Mouse (Mus musculus) embryonic fibroblast, embryonic 13.5 days (primary cell): ENCODE measurements around the gene Fam243. TPM values are rescaled to one million over a fixed set of nuclear protein-coding genes. Genes with fewer than 3 reads are reported as not detected.

Experiments
- H3K27ac ChIP-seq: 2 replicates; pipeline ENCODE4 v1.5.1; 2012; ENCODE audit warnings: low read length, control low read depth, inconsistent platforms; ENCODE audit not compliant: insufficient read depth
- H3K4me1 ChIP-seq: 2 replicates; pipeline ENCODE4 v1.6.1; 2011; ENCODE audit warnings: low read length; ENCODE audit not compliant: control insufficient read depth, insufficient read depth
- H3K4me3 ChIP-seq: 2 replicates; pipeline ENCODE4 v1.5.1; 2011; ENCODE audit warnings: mild to moderate bottlenecking, control low read depth, low read length; ENCODE audit not compliant: insufficient read depth
- CTCF ChIP-seq: IDR thresholded peaks from 2 replicates; pipeline ENCODE4 v1.5.1; 2011; ENCODE audit warnings: mild to moderate bottlenecking, control low read depth, low read length, moderate library complexity, borderline replicate concordance; ENCODE audit not compliant: insufficient read depth
- POLR2A ChIP-seq: IDR thresholded peaks from 2 replicates; pipeline ENCODE4 v1.6.1; 2011; ENCODE audit warnings: low read depth, mild to moderate bottlenecking, control low read depth, low read length, moderate library complexity
- polyA plus RNA-seq: library from polyadenylated mRNA; stranded (reverse); fragments of >200 nt; gene quantifications from 2 replicates; pipeline ENCODE4 v1.2.4, GENCODE M21; 2011; ENCODE audit warnings: low read depth; ENCODE audit not compliant: missing spikeins, insufficient read length

The Fam243 gene
- not detected in 2 replicates for polyA plus RNA-seq

GRCm38 (mm10) chr16:92321341-92321740, at the start of gene Fam243:
Fam243 (minus strand) TSS chr16:92321441.
- H3K4me3 ChIP-seq, result no peak within 1 kb of the TSS
- H3K27ac ChIP-seq, result no peak within 1 kb of the TSS
- no peaks in the 10 kb centered on the region for H3K4me1 ChIP-seq
- TF ChIP-seq POLR2A, result no peak
- no peak for TF ChIP-seq CTCF

GRCm38 (mm10) chr16:92369260-92369659, 48.0 kb upstream of the Fam243 start:
- no peak overlapping the region for H3K27ac ChIP-seq
- no peak overlapping the region for H3K4me3 ChIP-seq
- TF ChIP-seq CTCF, result no peak
- H3K4me1 ChIP-seq, result peaks cover 2% of the 10 kb centered on the region

DNA sequence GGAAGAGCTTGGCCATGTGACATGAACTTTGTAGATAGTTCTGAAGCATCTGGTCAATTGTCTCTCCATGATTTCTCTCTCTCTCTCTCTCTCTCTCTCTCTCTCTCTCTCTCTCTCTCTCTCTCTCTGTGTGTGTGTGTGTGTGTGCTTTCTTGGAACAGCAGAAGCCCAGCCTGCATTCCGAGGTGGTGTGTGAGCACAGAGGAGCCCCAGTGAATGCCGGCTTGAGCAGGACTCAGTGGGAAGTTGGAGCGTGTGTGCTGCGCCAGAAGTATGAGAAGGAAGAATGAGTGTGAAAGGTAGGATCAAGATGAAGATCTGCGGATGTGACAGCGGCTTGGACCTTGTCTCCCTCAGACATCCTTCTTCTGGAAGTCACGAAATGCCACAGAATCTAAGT, 44.2 kb upstream of the Fam243 start:
- TF ChIP-seq POLR2A (no peak), CTCF (no peak)
- Histone ChIP-seq H3K4me1 (peaks cover 2% of the 10 kb centered on the region), H3K4me3 (no peak overlapping the region), H3K27ac (no peak overlapping the region)

DNA sequence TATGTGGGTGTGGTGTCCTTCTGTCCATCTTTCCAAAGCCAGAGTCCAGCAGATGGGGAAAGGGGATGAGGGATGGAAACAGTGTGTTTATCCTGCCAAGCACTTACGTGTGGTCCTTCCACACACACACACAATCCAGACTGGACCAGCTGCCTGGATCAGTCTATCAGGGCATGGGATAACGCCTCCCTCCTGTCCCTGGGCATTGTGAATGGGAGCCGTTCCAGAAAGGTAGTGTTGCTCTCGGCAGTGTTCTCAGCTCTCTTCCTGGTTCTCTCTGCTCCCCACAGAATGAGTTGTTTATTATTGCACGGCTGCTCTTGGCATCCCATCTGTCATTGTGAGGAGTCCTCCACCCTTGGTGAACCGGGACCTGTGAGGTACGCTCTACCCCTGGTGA, 39.5 kb upstream of the Fam243 start:
- Histone ChIP-seq H3K27ac (no peak overlapping the region), H3K4me3 (no peak overlapping the region), H3K4me1 (no peaks in the 10 kb centered on the region; the same call in 1 of the 2 replicates)
- TF ChIP-seq CTCF (no peak), POLR2A (no peak)

- H3K4me1 ChIP-seq, result no peaks in the 10 kb centered on the region
- TF ChIP-seq CTCF (no peak), POLR2A (no peak)
- no peak within 1 kb of the TSS for H3K27ac ChIP-seq
- no peak within 1 kb of the TSS for H3K4me3 ChIP-seq
Measured at GRCm38 (mm10) chr16:92359229-92359628, 38.0 kb upstream of the Fam243 start, which contains the start of gene Kcne1. Kcne1 (minus strand) TSS chr16:92359468.

DNA sequence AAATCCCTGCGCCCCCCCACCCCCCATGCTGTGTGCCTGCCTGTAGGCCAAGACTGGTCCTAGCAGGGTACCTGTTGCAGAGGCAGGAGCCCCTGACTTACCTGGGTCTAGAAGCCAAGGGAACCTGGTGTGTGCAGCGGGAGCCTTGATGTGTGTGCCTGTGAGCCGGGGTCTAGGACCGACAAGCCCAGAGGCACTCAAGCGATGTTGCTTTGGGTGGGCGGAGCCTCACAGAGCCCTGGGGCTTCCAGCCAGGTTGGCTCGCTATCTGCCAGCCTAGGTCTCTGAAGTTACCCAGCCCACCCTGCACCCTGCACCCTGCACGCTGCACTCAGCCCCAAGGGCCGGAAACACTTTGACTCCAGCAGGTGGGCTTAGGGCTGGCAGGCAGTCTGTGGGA, 37.5 kb upstream of the Fam243 start:
- Histone ChIP-seq H3K4me1 (no peaks in the 10 kb centered on the region), H3K27ac (no peak overlapping the region), H3K4me3 (no peak overlapping the region)
- no peak for TF ChIP-seq CTCF
- no peak for TF ChIP-seq POLR2A

GRCm38 (mm10) chr16:92357566-92357965, 36.3 kb upstream of the Fam243 start:
- no peaks in the 10 kb centered on the region for H3K4me1 ChIP-seq
- H3K27ac ChIP-seq, result no peak overlapping the region
- H3K4me3 ChIP-seq, result no peak overlapping the region
- no peak for TF ChIP-seq CTCF
- TF ChIP-seq POLR2A, result no peak

DNA sequence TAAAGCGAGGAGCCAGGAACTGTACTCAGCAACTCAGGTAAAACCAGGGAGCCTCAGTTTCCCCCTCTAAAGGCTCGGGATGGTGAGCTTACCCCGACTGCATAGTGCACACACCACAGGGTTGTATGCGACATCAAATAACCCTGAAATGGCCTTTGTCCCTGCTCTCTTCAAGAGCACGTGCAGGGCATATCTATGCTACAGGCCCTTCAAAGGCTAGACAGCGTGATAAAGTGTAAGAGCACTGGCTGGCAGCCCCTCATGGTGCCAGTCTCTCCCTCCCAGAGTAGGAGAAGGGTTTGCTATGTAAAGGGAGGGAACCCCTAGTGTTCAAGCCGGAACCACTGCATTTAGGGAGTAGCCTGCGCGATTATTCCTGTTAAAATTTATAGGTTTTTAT, 35.8 kb upstream of the Fam243 start:
- Histone ChIP-seq H3K4me1 (no peaks in the 10 kb centered on the region), H3K4me3 (no peak overlapping the region), H3K27ac (no peak overlapping the region)
- no peak for TF ChIP-seq POLR2A

- TF ChIP-seq POLR2A (no peak), CTCF (no peak)
- Histone ChIP-seq H3K4me3 (no peak overlapping the region), H3K27ac (no peak overlapping the region), H3K4me1 (no peaks in the 10 kb centered on the region)
Measured at GRCm38 (mm10) chr16:92355982-92356381, 34.7 kb upstream of the Fam243 start.

DNA sequence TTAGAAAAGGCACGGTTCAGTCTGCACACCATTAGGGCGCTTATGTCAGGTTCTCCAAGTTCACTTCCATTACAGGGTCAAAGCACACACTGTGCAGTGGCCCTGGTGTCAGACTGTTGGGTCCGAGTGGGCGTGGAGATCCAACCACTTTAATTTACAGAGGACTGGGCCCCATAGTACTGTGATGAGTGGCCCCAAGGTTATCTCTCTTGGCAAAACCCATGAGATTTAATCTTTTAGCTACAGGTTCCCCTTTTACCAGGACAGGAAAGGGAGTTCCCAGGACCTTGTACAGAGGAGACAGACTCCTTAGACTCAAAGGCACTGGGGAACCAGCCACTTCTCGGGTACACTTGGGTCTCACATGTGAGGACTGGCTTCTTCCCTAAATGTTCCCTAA, 34.1 kb upstream of the Fam243 start:
- Histone ChIP-seq H3K4me1 (no peaks in the 10 kb centered on the region), H3K4me3 (no peak overlapping the region), H3K27ac (no peak overlapping the region)
- no peak for TF ChIP-seq CTCF
- no peak for TF ChIP-seq POLR2A

DNA sequence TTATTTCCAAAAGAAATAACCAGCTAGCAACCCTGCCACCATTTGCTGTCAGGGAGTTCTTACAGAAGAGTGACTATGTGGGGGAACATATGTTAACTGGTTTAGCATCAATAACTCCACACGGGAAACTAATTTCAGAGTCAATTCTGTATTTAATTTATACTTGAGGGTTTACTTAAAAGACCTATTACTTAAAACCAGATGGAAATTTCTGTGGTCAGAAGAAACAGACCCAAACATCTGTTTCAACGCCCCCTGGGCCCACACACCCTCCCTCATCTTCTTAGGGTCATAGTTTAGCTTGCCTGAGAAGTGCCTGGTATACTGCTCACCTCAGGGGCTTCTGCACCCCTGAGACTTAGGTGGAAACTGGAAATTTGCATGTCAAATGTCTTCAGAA, 32.7 kb upstream of the Fam243 start:
- Histone ChIP-seq H3K4me3 (no peak overlapping the region), H3K27ac (no peak overlapping the region), H3K4me1 (0 out of 2 replicates have a peak, but pooled peaks cover 2% of the 10 kb centered on the region)
- TF ChIP-seq POLR2A (no peak), CTCF (no peak)

- Histone ChIP-seq H3K4me3 (no peak overlapping the region), H3K27ac (no peak overlapping the region), H3K4me1 (0 out of 2 replicates have a peak, but pooled peaks cover 2% of the 10 kb centered on the region)
- TF ChIP-seq POLR2A (no peak), CTCF (no peak)
Measured at GRCm38 (mm10) chr16:92353295-92353694, 32.1 kb upstream of the Fam243 start.
